Mouse (Mus musculus): ENCODE measurements around the gene Inca1. TPM values are rescaled to one million over a fixed set of nuclear protein-coding genes. Genes with fewer than 3 reads are reported as not detected.

The Inca1 gene
- polyA plus RNA-seq, 1 experiment from 2014 or later: 1.3 TPM

GRCm38 (mm10) chr11:70653345-70654197, 46.4 kb downstream of the Inca1 start:
- H3K4me1 ChIP-seq (ENCODE audit: control insufficient read depth, insufficient read depth, low read length): peaks cover 34% of the 10 kb centered on the region

GRCm38 (mm10) chr11:70652884-70653344, 47.0 kb downstream of the Inca1 start:
- WGBS: 69% methylated on average over 6 of the region's 6 CpGs
- no peak for ATAC-seq (ENCODE audit: low FRiP score)

More at GRCm38 (mm10) chr11:70653345-70654197, 46.4 kb downstream of the Inca1 start:
- Histone ChIP-seq H3K27me3 (ENCODE audit: control insufficient read depth, insufficient read depth, low read length) (no peaks in the 10 kb centered on the region), H3K27ac (ENCODE audit: low read depth, low read length) (peak overlapping the region; percentile 95), H3K4me3 (ENCODE audit: low read depth, low read length) (peak overlapping the region; percentile 99), H3K4me2 (peak overlapping the region; percentile 89), H3K36me3 (ENCODE audit: control insufficient read depth, insufficient read depth, low read length) (peaks cover 17% of the 10 kb centered on the region), H3K9ac (ENCODE audit: low read length) (peak overlapping the region; percentile 98), H3K9me3 (ENCODE audit: control insufficient read depth, low read length) (no peaks in the 10 kb centered on the region)
- ATAC-seq (ENCODE audit: low FRiP score) (peak; percentile 67), DNase-seq (ENCODE audit: low spot score, missing footprints) (peak; percentile 98)
- WGBS: under 1% methylated on average over 61 of the region's 63 CpGs

GRCm38 (mm10) chr11:70652029-70652883, 47.7 kb downstream of the Inca1 start:
- 79% methylated on average over 12 of the region's 12 CpGs for WGBS
- ATAC-seq (ENCODE audit: low FRiP score) (no peak), DNase-seq (ENCODE audit: low spot score, missing footprints) (no peak)
- Histone ChIP-seq H3K4me3 (ENCODE audit: low read depth, low read length) (peak overlapping the region; percentile 99), H3K27me3 (ENCODE audit: control insufficient read depth, insufficient read depth, low read length) (no peaks in the 10 kb centered on the region), H3K4me2 (peak overlapping the region; percentile 89), H3K9ac (ENCODE audit: low read length) (peak overlapping the region; percentile 98; the same call in 1 of the 2 replicates), H3K9me3 (ENCODE audit: control insufficient read depth, low read length) (no peaks in the 10 kb centered on the region), H3K4me1 (ENCODE audit: control insufficient read depth, insufficient read depth, low read length) (peaks cover 41% of the 10 kb centered on the region), H3K27ac (ENCODE audit: low read depth, low read length) (no peak overlapping the region), H3K36me3 (ENCODE audit: control insufficient read depth, insufficient read depth, low read length) (peaks cover 17% of the 10 kb centered on the region)

More at GRCm38 (mm10) chr11:70652884-70653344, 47.0 kb downstream of the Inca1 start:
- peak overlapping the region; percentile 99 for H3K4me3 ChIP-seq (ENCODE audit: low read depth, low read length)
- no peak for DNase-seq (ENCODE audit: low spot score, missing footprints)
- peak overlapping the region; percentile 98 for H3K9ac ChIP-seq (ENCODE audit: low read length)
- H3K4me2 ChIP-seq: peak overlapping the region; percentile 89
- no peaks in the 10 kb centered on the region for H3K9me3 ChIP-seq (ENCODE audit: control insufficient read depth, low read length)
- peak overlapping the region; percentile 95 for H3K27ac ChIP-seq (ENCODE audit: low read depth, low read length)
- peaks cover 17% of the 10 kb centered on the region for H3K36me3 ChIP-seq (ENCODE audit: control insufficient read depth, insufficient read depth, low read length)
- peaks cover 41% of the 10 kb centered on the region for H3K4me1 ChIP-seq (ENCODE audit: control insufficient read depth, insufficient read depth, low read length)
- no peaks in the 10 kb centered on the region for H3K27me3 ChIP-seq (ENCODE audit: control insufficient read depth, insufficient read depth, low read length)

GRCm38 (mm10) chr11:70651391-70651790, 48.6 kb downstream of the Inca1 start:
- DNase-seq (ENCODE audit: low spot score, missing footprints): no peak
- no peak overlapping the region for H3K9ac ChIP-seq (ENCODE audit: low read length)
- H3K27me3 ChIP-seq (ENCODE audit: control insufficient read depth, insufficient read depth, low read length): no peaks in the 10 kb centered on the region
- 87% methylated on average over 2 of the region's 2 CpGs for WGBS
- peaks cover 33% of the 10 kb centered on the region for H3K4me1 ChIP-seq (ENCODE audit: control insufficient read depth, insufficient read depth, low read length)
- H3K27ac ChIP-seq (ENCODE audit: low read depth, low read length): no peak overlapping the region
- no peak overlapping the region for H3K4me2 ChIP-seq
- ATAC-seq (ENCODE audit: low FRiP score): no peak
- H3K36me3 ChIP-seq (ENCODE audit: control insufficient read depth, insufficient read depth, low read length): peaks cover 17% of the 10 kb centered on the region
- no peak overlapping the region for H3K4me3 ChIP-seq (ENCODE audit: low read depth, low read length)
- no peaks in the 10 kb centered on the region for H3K9me3 ChIP-seq (ENCODE audit: control insufficient read depth, low read length)

GRCm38 (mm10) chr11:70650322-70651175, 49.4 kb downstream of the Inca1 start:
- WGBS: 85% methylated on average over 12 of the region's 12 CpGs
- no peak overlapping the region for H3K27ac ChIP-seq (ENCODE audit: low read depth, low read length)
- no peaks in the 10 kb centered on the region for H3K9me3 ChIP-seq (ENCODE audit: control insufficient read depth, low read length)
- H3K36me3 ChIP-seq (ENCODE audit: control insufficient read depth, insufficient read depth, low read length): peaks cover 17% of the 10 kb centered on the region
- DNase-seq (ENCODE audit: low spot score, missing footprints) (no peak), ATAC-seq (ENCODE audit: low FRiP score) (no peak)
- H3K4me1 ChIP-seq (ENCODE audit: control insufficient read depth, insufficient read depth, low read length): peaks cover 34% of the 10 kb centered on the region
- no peaks in the 10 kb centered on the region for H3K27me3 ChIP-seq (ENCODE audit: control insufficient read depth, insufficient read depth, low read length)
- no peak overlapping the region for H3K9ac ChIP-seq (ENCODE audit: low read length)
- H3K4me2 ChIP-seq: no peak overlapping the region
- H3K4me3 ChIP-seq (ENCODE audit: low read depth, low read length): no peak overlapping the region

- H3K27me3 ChIP-seq (ENCODE audit: control insufficient read depth, insufficient read depth, low read length): no peaks in the 10 kb centered on the region
- ATAC-seq (ENCODE audit: low FRiP score) (no peak), DNase-seq (ENCODE audit: low spot score, missing footprints) (no peak)
- no peak overlapping the region for H3K4me2 ChIP-seq
- WGBS: 84% methylated on average over 8 of the region's 8 CpGs
- peaks cover 31% of the 10 kb centered on the region for H3K4me1 ChIP-seq (ENCODE audit: control insufficient read depth, insufficient read depth, low read length)
- H3K4me3 ChIP-seq (ENCODE audit: low read depth, low read length): no peak overlapping the region
- H3K36me3 ChIP-seq (ENCODE audit: control insufficient read depth, insufficient read depth, low read length): peaks cover 26% of the 10 kb centered on the region
- no peak overlapping the region for H3K27ac ChIP-seq (ENCODE audit: low read depth, low read length)
- no peak overlapping the region for H3K9ac ChIP-seq (ENCODE audit: low read length)
- no peaks in the 10 kb centered on the region for H3K9me3 ChIP-seq (ENCODE audit: control insufficient read depth, low read length)
These were observed 50.7 kb downstream of the Inca1 start for GRCm38 (mm10) chr11:70649185-70649734.

GRCm38 (mm10) chr11:70648512-70648911, 51.4 kb downstream of the Inca1 start:
- no peaks in the 10 kb centered on the region for H3K9me3 ChIP-seq (ENCODE audit: control insufficient read depth, low read length)
- no peak for ATAC-seq (ENCODE audit: low FRiP score)
- WGBS: 88% methylated on average over 4 of the region's 4 CpGs
- DNase-seq (ENCODE audit: low spot score, missing footprints): no peak
- H3K4me2 ChIP-seq: peak overlapping the region; percentile 99; the same call in 1 of the 2 replicates
- H3K4me1 ChIP-seq (ENCODE audit: control insufficient read depth, insufficient read depth, low read length): peaks cover 31% of the 10 kb centered on the region
- H3K27ac ChIP-seq (ENCODE audit: low read depth, low read length): no peak overlapping the region
- H3K9ac ChIP-seq (ENCODE audit: low read length): no peak overlapping the region
- peak overlapping the region; percentile 72; the same call in 1 of the 2 replicates for H3K4me3 ChIP-seq (ENCODE audit: low read depth, low read length)
- H3K27me3 ChIP-seq (ENCODE audit: control insufficient read depth, insufficient read depth, low read length): no peaks in the 10 kb centered on the region
- peaks cover 26% of the 10 kb centered on the region for H3K36me3 ChIP-seq (ENCODE audit: control insufficient read depth, insufficient read depth, low read length)

All from midbrain, embryonic 11.5 days (tissue).